Mouse (Mus musculus): ENCODE data around the gene Zfp112.

DNA sequence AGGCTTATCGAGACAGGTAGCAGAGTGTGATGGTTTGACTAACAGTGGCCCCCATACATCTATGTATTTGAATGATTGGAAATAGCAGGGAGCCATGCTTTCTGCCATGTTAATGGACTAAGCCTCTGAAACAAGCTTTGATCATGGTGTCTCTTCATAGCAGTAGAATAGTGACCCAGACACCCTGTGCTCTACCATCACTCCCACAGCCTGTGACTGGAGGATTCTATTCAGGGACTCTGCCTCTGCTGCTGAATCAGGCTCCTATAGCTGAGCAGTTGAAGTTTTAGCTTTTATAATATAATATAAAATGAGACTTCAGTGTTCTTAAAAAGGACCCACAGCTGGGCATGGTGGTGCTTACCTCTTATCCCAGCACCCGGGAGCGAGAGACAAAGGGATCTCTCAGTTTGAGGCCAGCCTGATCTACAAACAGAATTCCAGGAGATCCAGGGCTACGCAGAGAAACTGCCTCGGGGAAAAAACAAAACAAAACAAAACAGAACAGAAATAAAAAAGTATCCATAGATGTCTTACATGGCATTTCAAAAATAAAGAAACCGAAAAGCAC is 21.4 kb downstream of the Zfp112 start:
- TF ChIP-seq CTCF (IDR thresholded peaks at IDR 0.05; ENCODE audit: extremely low read depth, insufficient read depth, low read length) (no peak), POLR2A (IDR thresholded peaks at IDR 0.05; ENCODE audit: extremely low read depth, insufficient read depth, low read length) (no peak)

All from cortical plate, adult 2 months (tissue).